In the genomic region with DNA sequence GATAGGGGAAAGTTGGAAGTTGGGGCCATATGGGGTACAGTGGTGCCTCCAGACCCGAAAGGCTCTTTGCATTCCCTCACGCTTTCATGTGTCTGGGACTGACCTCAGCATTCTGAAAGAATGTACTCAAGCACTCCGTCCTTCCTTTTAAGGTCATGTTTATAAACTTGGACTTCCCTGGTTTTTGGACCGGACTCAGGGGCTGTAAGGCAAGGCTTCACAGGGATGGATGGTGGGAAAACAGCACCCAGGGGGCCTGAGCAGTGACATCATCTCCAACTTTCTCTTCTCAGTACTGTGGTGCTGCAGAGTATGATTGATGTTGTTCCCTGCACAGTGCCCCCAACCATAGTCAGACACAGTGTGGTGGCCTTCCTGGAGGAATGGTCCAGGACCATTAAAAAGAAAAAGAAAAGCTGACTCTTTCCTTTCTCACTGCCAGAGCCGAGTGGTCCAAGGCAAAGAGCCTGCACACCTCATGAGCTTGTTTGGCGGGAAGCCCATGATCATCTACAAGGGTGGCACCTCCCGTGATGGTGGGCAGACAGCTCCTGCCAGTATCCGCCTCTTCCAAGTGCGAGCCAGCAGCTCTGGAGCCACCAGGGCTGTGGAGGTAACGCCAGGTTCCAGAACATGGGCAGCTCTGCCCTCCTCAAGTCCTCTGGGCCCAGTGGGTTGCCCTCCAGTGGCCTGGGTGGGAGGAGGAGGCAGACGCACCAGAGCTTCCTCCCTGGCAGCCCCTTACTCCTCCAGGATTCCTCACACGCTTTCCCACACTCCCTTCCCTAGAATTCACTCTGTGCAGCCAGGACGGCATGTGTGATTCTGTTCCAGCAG, we compare ENCODE assay signal across 15 mouse cellular contexts. TPM values are rescaled to one million over a fixed set of nuclear protein-coding genes. Genes with fewer than 3 reads are reported as not detected.
A peak's percentile ranks its signal among the peaks of the same experiment; 100 is the strongest.
DNase-seq lines count a peak whose midpoint lies in the region; ATAC-seq lines count a peak whose summit lies in the region.
"Had no signal": no experiment of that assay in that cellular context is flagged by ENCODE, and none has a peak within 500 bp of the region (broad histone marks: within the 10 kb centered on the region; RNA-seq: fewer than 3 reads in every experiment).

No protein-coding gene starts in this region.

- H3K4me1 ChIP-seq in heart, embryonic 10.5 days, result peaks cover 11% of the 10 kb centered on the region; the same call in 1 of the 2 replicates
- H3K4me1 ChIP-seq in kidney, embryonic 14.5 days (ENCODE audit: control insufficient read depth, insufficient read depth, low read length), result peaks cover 8% of the 10 kb centered on the region; the same call in 1 of the 2 replicates
- H3K4me1 ChIP-seq in hindbrain, embryonic 12.5 days, result no peaks in the 10 kb centered on the region

- no peaks in the 10 kb centered on the region for H3K9me3 ChIP-seq in heart, embryonic 10.5 days
- no peaks in the 10 kb centered on the region for H3K9me3 ChIP-seq in kidney, embryonic 14.5 days (ENCODE audit: control insufficient read depth, low read length)
- H3K9me3 ChIP-seq in hindbrain, embryonic 12.5 days (replicated peaks), result no peaks in the 10 kb centered on the region

- H3K4me3 ChIP-seq in heart, embryonic 10.5 days, result no peak overlapping the region
- no peak overlapping the region for H3K4me3 ChIP-seq in kidney, embryonic 14.5 days (ENCODE audit: low read length)
- H3K4me3 ChIP-seq in hindbrain, embryonic 12.5 days, result no peak overlapping the region
- H3K4me3 ChIP-seq: myocyte had no signal

- H3K4me2 ChIP-seq in kidney, embryonic 14.5 days (replicated peaks; ENCODE audit: low read depth, low read length), result no peak overlapping the region
- H3K4me2 ChIP-seq in hindbrain, embryonic 12.5 days (replicated peaks), result no peak overlapping the region
- H3K4me2 ChIP-seq: midbrain, embryonic 11.5 days had no signal

- intact Hi-C loops in heart, postnatal 10 days (cut with DNase I), result no loop called here

- no peak; the same call in 1 of the 2 replicates for ATAC-seq in kidney, embryonic 14.5 days (ENCODE audit: low FRiP score, low TSS enrichment)
- no peak for ATAC-seq in hindbrain, embryonic 12.5 days (ENCODE audit: low FRiP score)
- ATAC-seq: inflammation-experienced regulatory T-cells, adult 6 months had no signal

- peaks cover 14% of the 10 kb centered on the region; the same call in 1 of the 2 replicates for H3K36me3 ChIP-seq in heart, embryonic 10.5 days
- H3K36me3 ChIP-seq in kidney, embryonic 14.5 days (ENCODE audit: control insufficient read depth, insufficient read depth, low read length), result no peaks in the 10 kb centered on the region; the same call in 1 of the 2 replicates
- no peaks in the 10 kb centered on the region for H3K36me3 ChIP-seq in hindbrain, embryonic 12.5 days

- DNase-seq in heart, adult 18-20 months, result peak; percentile 19 to 48
- no peak for DNase-seq in heart, embryonic 10.5 days (ENCODE audit: low spot score)
- peak; percentile 49 for DNase-seq in kidney, postnatal 10 days
- peak; percentile 43 to 59 for DNase-seq in heart, postnatal 10 days
- peak; percentile 58 to 73 for DNase-seq in lung, postnatal 4 days
- DNase-seq in layer of hippocampus, adult 9-11 months, result no peak
- DNase-seq: adrenal gland, adult 8-10 months; cerebellum, adult 9-11 months; right cerebral cortex, postnatal 25 days had no signal

- H3K9ac ChIP-seq in kidney, embryonic 14.5 days (ENCODE audit: low read depth, low read length), result no peak overlapping the region
- H3K9ac ChIP-seq in hindbrain, embryonic 12.5 days, result no peak overlapping the region
- H3K9ac ChIP-seq: liver, embryonic 14.5 days had no signal

- no peak overlapping the region for H3K27ac ChIP-seq in heart, embryonic 10.5 days
- H3K27ac ChIP-seq in kidney, embryonic 14.5 days (ENCODE audit: low read depth, low read length), result no peak overlapping the region; the same call in 1 of the 2 replicates
- H3K27ac ChIP-seq in hindbrain, embryonic 12.5 days, result no peak overlapping the region
- H3K27ac ChIP-seq: liver, embryonic 14.5 days had no signal

- WGBS in heart, embryonic 10.5 days, result 75% methylated on average over 13 of the region's 13 CpGs
- WGBS in kidney, embryonic 14.5 days, result 68% methylated on average over 13 of the region's 13 CpGs
- WGBS in hindbrain, embryonic 12.5 days, result 83% methylated on average over 13 of the region's 13 CpGs

- H3K27me3 ChIP-seq in heart, embryonic 10.5 days (ENCODE audit: insufficient read depth, poor library complexity, severe bottlenecking), result peaks cover 13% of the 10 kb centered on the region; the same call in 1 of the 2 replicates
- H3K27me3 ChIP-seq in kidney, embryonic 14.5 days (ENCODE audit: control insufficient read depth, insufficient read depth, low read length), result no peaks in the 10 kb centered on the region
- no peaks in the 10 kb centered on the region for H3K27me3 ChIP-seq in hindbrain, embryonic 12.5 days

RNA-seq across cellular contexts. Expression of gene Stom, which starts 34.5 kb away (rescaled TPM):
- total RNA-seq in heart, adult 18-20 months (2021), result 100 to 1,000 TPM in 1 of 2 experiments, 10 to 100 TPM in 1; 88.5 to 102 TPM
- polyA plus RNA-seq in heart, embryonic 10.5 days (2016; fragmentation: Nextera tagmentation; extraction: Ambion mirVana), result 32.9 and 34.0 TPM in 2 replicates
- polyA plus RNA-seq in kidney, embryonic 14.5 days (2014; fragmentation: Nextera tagmentation; extraction: Ambion mirVana), result 10.8 and 18.8 TPM in 2 replicates
- total RNA-seq in heart, postnatal 10 days (2021), result 10 to 100 TPM; 56.2 to 61.7 TPM
- 16.6 and 17.0 TPM in 2 replicates for polyA plus RNA-seq in hindbrain, embryonic 12.5 days (2016; fragmentation: Nextera tagmentation; extraction: Ambion mirVana)

RNA-seq across cellular contexts. Expression of gene Gsn, which starts 46.1 kb away (rescaled TPM):
- 100 to 1,000 TPM; 742 to 802 TPM for total RNA-seq in heart, adult 18-20 months (2021)
- 52.5 and 84.3 TPM in 2 replicates for polyA plus RNA-seq in heart, embryonic 10.5 days (2016; fragmentation: Nextera tagmentation; extraction: Ambion mirVana)
- 57.6 and 84.2 TPM in 2 replicates for polyA plus RNA-seq in kidney, embryonic 14.5 days (2014; fragmentation: Nextera tagmentation; extraction: Ambion mirVana)
- total RNA-seq in heart, postnatal 10 days (2021), result 100 to 1,000 TPM; 213 to 249 TPM
- 72.4 and 80.2 TPM in 2 replicates for polyA plus RNA-seq in hindbrain, embryonic 12.5 days (2016; fragmentation: Nextera tagmentation; extraction: Ambion mirVana)

Comparison
In these comparisons a context has a peak if more than half of its experiments do, and no peak if none do; other contexts are left out.
1. DNase-seq: peak in heart, adult 18-20 months (2 of 2), kidney, postnatal 10 days (single experiment), heart, postnatal 10 days (2 of 2) and lung, postnatal 4 days (2 of 2); none in heart, embryonic 10.5 days (single experiment) and layer of hippocampus, adult 9-11 months (single experiment).